Mouse (Mus musculus): ENCODE measurements around the gene Tmem199.
A peak's percentile ranks its signal among the peaks of the same experiment; 100 is the strongest.

The Tmem199 gene

GRCm38 (mm10) chr11:78475289-78475688 is 36.7 kb downstream of the Tmem199 start:
- DNase-seq (ENCODE audit: low spot score in 2 of 2): no peak

GRCm38 (mm10) chr11:78471326-78472103 is 40.5 kb downstream of the Tmem199 start:
- no peak for DNase-seq (ENCODE audit: low spot score in 2 of 2)

GRCm38 (mm10) chr11:78467932-78468331 is 44.0 kb downstream of the Tmem199 start:
- DNase-seq (ENCODE audit: low spot score in 2 of 2): no peak

- no peak for DNase-seq (ENCODE audit: low spot score in 2 of 2)
These were observed 44.5 kb downstream of the Tmem199 start for GRCm38 (mm10) chr11:78467515-78467914.

- no peak for DNase-seq (ENCODE audit: low spot score in 2 of 2)
These were observed 45.6 kb downstream of the Tmem199 start for GRCm38 (mm10) chr11:78466242-78466912.

- DNase-seq (ENCODE audit: low spot score in 2 of 2): peak; percentile 69 to 73
These were observed 46.3 kb downstream of the Tmem199 start, which contains the start of gene Slc46a1 for GRCm38 (mm10) chr11:78465568-78466180. TSS of gene Slc46a1 (plus strand) at chr11:78465697.

- no peak for DNase-seq (ENCODE audit: low spot score in 2 of 2)
These were observed 46.9 kb downstream of the Tmem199 start for GRCm38 (mm10) chr11:78465116-78465515.

- DNase-seq (ENCODE audit: low spot score in 2 of 2): no peak
These were observed 48.5 kb downstream of the Tmem199 start for GRCm38 (mm10) chr11:78463286-78464036.

GRCm38 (mm10) chr11:78462669-78463068 is 49.3 kb downstream of the Tmem199 start:
- no peak for DNase-seq (ENCODE audit: low spot score in 2 of 2)

- DNase-seq (ENCODE audit: low spot score in 2 of 2): no peak
These were observed 50.1 kb downstream of the Tmem199 start for GRCm38 (mm10) chr11:78461894-78462293.

- no peak for DNase-seq (ENCODE audit: low spot score in 2 of 2)
These were observed 53.2 kb downstream of the Tmem199 start for GRCm38 (mm10) chr11:78458740-78459139.
